Mouse (Mus musculus): ENCODE measurements around the gene Prkca.

The Prkca gene

GRCm38 (mm10) chr11:108343789-108344462 lies at the start of gene Prkca:
Prkca (minus strand) TSS chr11:108343928.
- peak; percentile 93 for DNase-seq (ENCODE audit: low spot score)

GRCm38 (mm10) chr11:108385666-108386024 lies 41.9 kb upstream of the Prkca start:
- DNase-seq (ENCODE audit: low spot score): no peak

- DNase-seq (ENCODE audit: low spot score): no peak
Observed at GRCm38 (mm10) chr11:108384920-108385665, 41.4 kb upstream of the Prkca start.

GRCm38 (mm10) chr11:108382664-108383063 lies 38.9 kb upstream of the Prkca start:
- no peak for DNase-seq (ENCODE audit: low spot score)

GRCm38 (mm10) chr11:108378363-108378751 lies 34.6 kb upstream of the Prkca start:
- no peak for DNase-seq (ENCODE audit: low spot score)

GRCm38 (mm10) chr11:108377680-108378362 lies 34.1 kb upstream of the Prkca start:
- DNase-seq (ENCODE audit: low spot score): peak; percentile 74

GRCm38 (mm10) chr11:108376815-108377214 lies 33.1 kb upstream of the Prkca start:
- DNase-seq (ENCODE audit: low spot score): no peak

- no peak for DNase-seq (ENCODE audit: low spot score)
Observed at GRCm38 (mm10) chr11:108367046-108367445, 23.3 kb upstream of the Prkca start.

- no peak for DNase-seq (ENCODE audit: low spot score)
Observed at GRCm38 (mm10) chr11:108365600-108365999, 21.9 kb upstream of the Prkca start.

GRCm38 (mm10) chr11:108364945-108365589 lies 21.3 kb upstream of the Prkca start:
- DNase-seq (ENCODE audit: low spot score): no peak

- no peak for DNase-seq (ENCODE audit: low spot score)
Observed at GRCm38 (mm10) chr11:108363991-108364390, 20.3 kb upstream of the Prkca start.

- DNase-seq (ENCODE audit: low spot score): no peak
Observed at GRCm38 (mm10) chr11:108362965-108363364, 19.2 kb upstream of the Prkca start.

GRCm38 (mm10) chr11:108360983-108361382 lies 17.3 kb upstream of the Prkca start:
- DNase-seq (ENCODE audit: low spot score): no peak

GRCm38 (mm10) chr11:108358911-108359310 lies 15.2 kb upstream of the Prkca start:
- DNase-seq (ENCODE audit: low spot score): no peak

- no peak for DNase-seq (ENCODE audit: low spot score)
Observed at GRCm38 (mm10) chr11:108356020-108356419, 12.3 kb upstream of the Prkca start.

GRCm38 (mm10) chr11:108352842-108353388 lies 9.2 kb upstream of the Prkca start:
- no peak for DNase-seq (ENCODE audit: low spot score)

GRCm38 (mm10) chr11:108350799-108351198 lies 7.1 kb upstream of the Prkca start:
- DNase-seq (ENCODE audit: low spot score): no peak

- no peak for DNase-seq (ENCODE audit: low spot score)
Observed at GRCm38 (mm10) chr11:108345321-108345720, 1.6 kb upstream of the Prkca start.

GRCm38 (mm10) chr11:108344759-108345158 lies 1.0 kb upstream of the Prkca start:
- no peak for DNase-seq (ENCODE audit: low spot score)

- DNase-seq (ENCODE audit: low spot score): no peak
Observed at GRCm38 (mm10) chr11:108342781-108343768, 653 bp downstream of the Prkca start, which contains the start of gene Apoh. Apoh (plus strand) TSS chr11:108343354.

- no peak for DNase-seq (ENCODE audit: low spot score)
Observed at GRCm38 (mm10) chr11:108341783-108342182, 1.9 kb downstream of the Prkca start.
